In genomic region chr5:124043999-124044398, GRCm38 (mm10) we compare ENCODE assay signal across 9 mouse cellular contexts. TPM values are rescaled to one million over a fixed set of nuclear protein-coding genes. Genes with fewer than 3 reads are reported as not detected.
DNase-seq lines count a peak whose midpoint lies in the region; ATAC-seq and TF ChIP-seq lines count a peak whose summit lies in the region.
"Had no signal": no experiment of that assay in that cellular context is flagged by ENCODE, and none has a peak within 500 bp of the region (broad histone marks: within the 10 kb centered on the region; RNA-seq: fewer than 3 reads in every experiment).

No protein-coding gene starts in this region.

- H3K79me2 ChIP-seq in heart, adult 2 months (replicated peaks; ENCODE audit: control insufficient read depth, insufficient read depth, low read length), result no peaks in the 10 kb centered on the region

- TF ChIP-seq CTCF in heart, adult 2 months (IDR thresholded peaks at IDR 0.05), result peak; percentile 37

- no peak for DNase-seq in heart, adult 2 months
- DNase-seq in heart, adult 11 months, result no peak
- DNase-seq in neural tube, embryonic 11.5 days (ENCODE audit: low spot score), result no peak
- DNase-seq in neural tube, embryonic 10.5 days (ENCODE audit: extremely low spot score, low spot score), result no peak
- no peak for DNase-seq in midbrain, embryonic 10.5 days (ENCODE audit: low spot score)
- no peak for DNase-seq in thymus, postnatal 36 days
- DNase-seq in c-Kit-positive CD71-positive TER-119-positive erythroid progenitor cells, embryonic 14.5 days (ENCODE audit: low spot score), result no peak
- DNase-seq in ovary, postnatal 14 days (ENCODE audit: low spot score), result no peak

- H3K9me3 ChIP-seq in neural tube, embryonic 11.5 days (ENCODE audit: control insufficient read depth, low read length), result no peaks in the 10 kb centered on the region
- H3K9me3 ChIP-seq in midbrain, embryonic 10.5 days (replicated peaks), result no peaks in the 10 kb centered on the region

- TF ChIP-seq EP300 in heart, adult 2 months (IDR thresholded peaks at IDR 0.05; ENCODE audit: insufficient read depth, low read depth, low read length), result no peak

- intact Hi-C loops in heart, adult 2 months (cut with DNase I), result loop anchor here (5.0 kb wide), 1 partner anchor 37 kb away; no protein-coding TSS in a partner anchor

- ATAC-seq in neural tube, embryonic 11.5 days (ENCODE audit: insufficient read depth, low FRiP score, low TSS enrichment), result no peak

- TF ChIP-seq POLR2A in heart, adult 2 months (IDR thresholded peaks at IDR 0.05; ENCODE audit: insufficient read depth, low read depth, low read length), result no peak

- H3K4me3 ChIP-seq in heart, adult 2 months, result no peak overlapping the region
- no peak overlapping the region for H3K4me3 ChIP-seq in neural tube, embryonic 11.5 days (ENCODE audit: low read depth, low read length)
- H3K4me3 ChIP-seq in midbrain, embryonic 10.5 days, result peak overlapping the region; percentile 25; the same call in 1 of the 2 replicates

- WGBS in heart, adult 2 months, result 36% methylated on average over 5 of the region's 5 CpGs
- 84% methylated on average over 5 of the region's 5 CpGs for WGBS in neural tube, embryonic 11.5 days
- 77% methylated on average over 5 of the region's 5 CpGs for WGBS in midbrain, embryonic 10.5 days

- no peak overlapping the region; the same call in 1 of the 2 replicates for H3K9ac ChIP-seq in heart, adult 2 months (ENCODE audit: low read depth, low read length)
- peak overlapping the region; percentile 32; the same call in 1 of the 2 replicates for H3K9ac ChIP-seq in neural tube, embryonic 11.5 days (ENCODE audit: low read length)

- H3K4me2 ChIP-seq in neural tube, embryonic 11.5 days (ENCODE audit: low read depth), result no peak overlapping the region

- H3K4me1 ChIP-seq in heart, adult 2 months (ENCODE audit: control insufficient read depth, insufficient read depth, low read length), result peaks cover 8% of the 10 kb centered on the region
- peaks cover 8% of the 10 kb centered on the region for H3K4me1 ChIP-seq in neural tube, embryonic 11.5 days (ENCODE audit: control insufficient read depth, insufficient read depth, low read length)
- H3K4me1 ChIP-seq in midbrain, embryonic 10.5 days, result peaks cover 51% of the 10 kb centered on the region

- no peaks in the 10 kb centered on the region; the same call in 1 of the 2 replicates for H3K36me3 ChIP-seq in heart, adult 2 months (ENCODE audit: control insufficient read depth, insufficient read depth, low read length)
- no peaks in the 10 kb centered on the region for H3K36me3 ChIP-seq in neural tube, embryonic 11.5 days (ENCODE audit: control insufficient read depth, insufficient read depth, low read length)
- no peaks in the 10 kb centered on the region for H3K36me3 ChIP-seq in midbrain, embryonic 10.5 days

- H3K27me3 ChIP-seq in heart, adult 2 months (ENCODE audit: control insufficient read depth, insufficient read depth, low read length), result no peaks in the 10 kb centered on the region
- no peaks in the 10 kb centered on the region for H3K27me3 ChIP-seq in neural tube, embryonic 11.5 days (ENCODE audit: control insufficient read depth, insufficient read depth, low read length)
- peaks cover 35% of the 10 kb centered on the region; the same call in 1 of the 2 replicates for H3K27me3 ChIP-seq in midbrain, embryonic 10.5 days (ENCODE audit: low read depth, poor library complexity, severe bottlenecking)

- peak overlapping the region; percentile 89 for H3K27ac ChIP-seq in heart, adult 2 months
- H3K27ac ChIP-seq in neural tube, embryonic 11.5 days (ENCODE audit: low read depth, low read length), result peak overlapping the region; percentile 83
- peak overlapping the region; percentile 80 for H3K27ac ChIP-seq in midbrain, embryonic 10.5 days (replicated peaks)
- H3K27ac ChIP-seq: macrophage had no signal

RNA-seq across cellular contexts. Expression of gene Vps37b, which starts 11.9 kb away (rescaled TPM):
- 10 to 100 TPM; 16.0 to 16.7 TPM for total RNA-seq in heart, adult 2 months (2021)
- 22.7 and 29.4 TPM in 2 replicates for polyA plus RNA-seq in heart, adult 2 months (2012; rRNA removed)
- polyA plus RNA-seq in neural tube, embryonic 11.5 days (2014; fragmentation: Nextera tagmentation; extraction: Ambion mirVana), result 50.3 and 52.3 TPM in 2 replicates
- 58.1 and 69.2 TPM in 2 replicates for polyA plus RNA-seq in midbrain, embryonic 10.5 days (2016; fragmentation: Nextera tagmentation; extraction: Ambion mirVana)

RNA-seq across cellular contexts. Expression of gene Abcb9, which starts 51.6 kb away (rescaled TPM):
- 1 to 10 TPM; 8.9 to 9.9 TPM for total RNA-seq in heart, adult 2 months (2021)
- polyA plus RNA-seq in heart, adult 2 months (2012; rRNA removed), result 7.8 and 10.1 TPM in 2 replicates
- 1.7 TPM in 2 replicates for polyA plus RNA-seq in neural tube, embryonic 11.5 days (2014; fragmentation: Nextera tagmentation; extraction: Ambion mirVana)
- 0.54 and 1.1 TPM in 2 replicates for polyA plus RNA-seq in midbrain, embryonic 10.5 days (2016; fragmentation: Nextera tagmentation; extraction: Ambion mirVana)
